Mouse (Mus musculus) lung, postnatal 25 days (tissue): ENCODE results near the gene Tnk1.

Experiments used
- DNase-seq: peaks from one replicate; pipeline ENCODE4 v3.0.0; 2022; ENCODE audit warnings: low spot score

Gene Tnk1

DNA sequence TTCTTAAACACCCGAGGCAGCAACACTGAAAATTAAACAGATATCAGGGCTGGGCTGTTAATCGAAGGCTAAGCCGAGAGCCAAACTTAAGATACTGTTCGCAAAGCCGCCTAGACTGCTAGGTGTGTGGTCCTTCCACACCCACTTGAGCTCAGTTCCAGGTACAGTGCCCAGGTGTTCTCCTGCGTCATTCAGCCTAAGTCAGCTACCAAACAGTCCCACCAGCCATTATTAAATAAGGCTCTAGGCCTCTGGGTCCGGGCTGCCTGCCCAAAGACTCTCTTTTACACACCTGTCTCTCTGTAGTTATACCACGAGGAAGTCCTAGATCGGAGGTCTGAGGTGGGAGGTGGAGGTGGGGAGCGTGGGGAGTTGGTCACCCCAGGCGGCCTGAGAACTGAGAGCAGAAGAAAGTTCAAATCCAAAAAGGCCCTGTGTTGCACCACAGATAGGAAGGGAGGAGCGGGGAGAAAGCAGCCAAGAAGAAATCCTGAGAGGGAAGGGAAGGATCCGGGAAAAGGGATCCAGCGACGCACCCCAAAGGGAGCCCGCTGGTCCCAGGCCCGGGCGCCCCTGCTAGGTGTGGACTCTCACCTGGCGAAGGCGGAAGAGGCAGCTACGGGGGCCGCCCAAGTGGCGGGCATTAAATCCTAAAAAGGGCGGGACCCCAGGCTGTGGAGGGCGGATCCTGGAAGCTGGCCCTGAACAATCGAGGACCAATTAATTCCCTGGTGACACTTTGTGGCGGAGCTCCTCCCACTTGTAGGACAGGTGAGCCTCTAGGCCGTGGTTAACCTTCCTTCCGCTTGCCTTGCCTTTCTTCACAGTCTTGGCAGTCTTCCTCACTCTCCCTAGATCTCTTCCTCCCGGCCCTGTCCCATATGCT, at the start of gene Tnk1:
Gene Tnk1, minus strand, starts transcription at position 618 of the 886 bp plus-strand sequence.
- DNase-seq, result peak; percentile 73

DNA sequence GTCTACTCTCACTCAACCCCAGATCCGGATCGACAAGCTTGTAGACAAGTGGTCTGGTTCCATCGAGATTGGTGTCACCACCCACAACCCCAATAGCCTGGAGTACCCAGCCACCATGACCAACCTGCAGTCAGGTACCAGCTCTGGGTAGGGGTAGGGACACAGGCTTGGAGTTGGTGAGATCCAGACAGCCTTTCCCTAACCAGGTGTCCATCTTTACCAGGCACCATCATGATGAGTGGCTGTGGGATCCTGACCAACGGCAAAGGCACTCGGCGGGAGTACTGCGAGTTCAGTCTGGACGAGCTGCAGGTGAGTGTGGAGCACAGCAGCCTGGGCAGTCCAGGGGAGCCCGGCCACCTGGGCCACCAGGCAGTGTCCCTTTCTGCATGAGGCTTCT, 45.8 kb upstream of the Tnk1 start:
- DNase-seq, result no peak

DNA sequence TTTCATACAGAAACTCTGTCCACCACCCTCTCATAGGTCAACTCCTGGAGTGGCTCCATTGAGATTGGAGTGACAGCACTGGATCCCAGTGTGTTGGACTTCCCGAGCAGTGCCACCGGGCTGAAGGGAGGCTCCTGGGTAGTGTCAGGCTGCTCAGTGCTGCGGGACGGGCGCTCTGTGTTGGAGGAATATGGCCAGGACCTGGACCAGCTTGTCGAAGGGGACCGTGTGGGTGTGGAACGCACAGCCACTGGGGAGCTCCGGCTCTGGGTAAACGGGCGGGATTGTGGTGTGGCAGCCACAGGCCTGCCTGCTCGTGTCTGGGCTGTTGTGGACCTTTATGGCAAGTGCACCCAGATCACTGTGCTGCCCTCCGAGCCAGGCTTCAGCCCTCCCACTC, 44.4 kb upstream of the Tnk1 start:
- no peak for DNase-seq

DNA sequence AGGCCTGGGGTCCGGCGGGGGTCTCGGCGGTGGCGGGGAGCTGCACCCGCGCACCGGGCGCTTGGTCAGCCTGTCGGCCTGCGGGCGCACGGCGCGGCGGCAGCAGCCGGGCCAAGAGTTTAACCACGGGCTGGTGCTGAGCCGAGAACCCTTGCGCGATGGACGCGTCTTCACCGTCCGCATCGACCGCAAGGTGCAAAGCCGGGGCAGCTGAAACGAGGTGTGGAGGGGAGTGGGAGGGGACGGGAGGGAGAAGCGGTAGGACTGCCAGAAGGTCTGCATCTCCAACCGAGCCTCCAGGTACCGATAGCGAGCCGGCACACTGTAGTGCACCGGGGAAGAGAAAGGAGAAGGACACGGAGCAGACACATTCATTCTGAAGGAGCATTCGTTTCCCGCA, 43.5 kb upstream of the Tnk1 start:
- no peak for DNase-seq

DNA sequence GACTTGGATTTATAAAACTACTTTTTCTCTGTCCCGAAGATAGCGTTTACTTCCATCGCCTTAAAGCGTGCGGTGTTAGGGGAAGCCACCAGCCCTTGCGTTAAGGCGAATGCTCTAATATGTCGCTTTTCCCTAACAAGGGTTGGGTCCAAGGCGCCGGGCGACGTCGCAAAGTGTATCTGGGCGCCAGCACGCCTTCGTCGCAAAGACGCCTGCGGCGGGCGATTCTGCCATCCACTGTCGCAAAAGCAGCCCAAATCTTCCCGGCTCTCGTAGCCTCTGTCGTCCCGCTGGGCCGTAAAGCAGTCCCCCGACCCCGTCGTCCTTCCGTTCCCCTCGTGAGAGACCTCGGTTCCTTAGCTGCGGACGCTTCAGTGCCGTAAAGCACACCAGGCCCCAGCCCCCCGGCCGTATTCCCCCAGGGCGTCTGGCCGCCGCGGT, 42.9 kb upstream of the Tnk1 start:
- peak; percentile 97 for DNase-seq

DNA sequence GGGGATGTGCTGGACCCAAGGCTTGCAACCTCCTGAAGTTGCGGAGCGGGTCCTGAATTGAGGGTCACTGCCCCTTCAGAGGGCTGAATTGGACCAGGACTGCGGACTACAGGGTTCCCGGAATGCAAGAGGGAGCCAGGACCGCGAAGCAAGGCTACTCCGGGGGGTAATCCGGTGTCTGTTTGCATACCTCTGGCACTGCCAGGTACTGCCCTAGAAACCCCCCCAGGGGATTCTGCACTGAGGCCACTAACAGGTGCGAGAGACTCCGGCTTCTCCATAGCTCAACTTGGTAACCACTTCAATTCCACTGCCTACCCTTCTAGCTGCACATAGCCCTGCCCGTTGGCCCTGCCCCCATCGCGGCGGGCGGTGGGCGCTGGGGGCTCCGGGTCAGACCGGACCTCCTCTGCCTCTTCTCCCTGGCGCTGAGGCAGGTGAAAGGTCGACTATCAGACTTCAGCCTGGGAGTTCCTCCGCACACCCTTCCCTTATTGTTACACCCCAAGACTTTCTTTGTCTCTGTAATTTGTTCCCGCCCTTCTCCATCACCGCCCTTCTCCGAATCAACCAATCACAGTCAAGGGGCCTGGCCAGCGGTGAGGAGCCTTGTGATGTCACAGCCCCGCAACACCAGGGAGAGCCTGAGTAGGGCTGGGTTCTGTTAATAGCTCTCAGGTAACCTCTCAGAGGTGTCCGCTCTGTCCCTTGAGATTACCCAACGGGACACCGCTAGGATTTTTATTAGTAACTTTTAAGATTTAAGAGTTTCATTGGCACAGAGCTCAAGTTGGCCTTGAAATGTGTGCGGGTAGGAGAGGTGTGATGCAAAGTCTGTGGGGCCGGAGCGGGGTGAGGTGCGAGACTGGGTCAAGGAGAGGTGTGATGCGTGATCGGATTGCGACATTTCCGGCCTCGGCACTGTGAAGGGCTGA, 42.2 kb upstream of the Tnk1 start, which contains the start of the genes 2810408A11Rik and Neurl4:
Gene 2810408A11Rik, minus strand, starts transcription at position 517 of the 935 bp plus-strand sequence.
Gene Neurl4, plus strand, starts transcription at position 602 of the 935 bp plus-strand sequence.
- DNase-seq, result peak; percentile 96

DNA sequence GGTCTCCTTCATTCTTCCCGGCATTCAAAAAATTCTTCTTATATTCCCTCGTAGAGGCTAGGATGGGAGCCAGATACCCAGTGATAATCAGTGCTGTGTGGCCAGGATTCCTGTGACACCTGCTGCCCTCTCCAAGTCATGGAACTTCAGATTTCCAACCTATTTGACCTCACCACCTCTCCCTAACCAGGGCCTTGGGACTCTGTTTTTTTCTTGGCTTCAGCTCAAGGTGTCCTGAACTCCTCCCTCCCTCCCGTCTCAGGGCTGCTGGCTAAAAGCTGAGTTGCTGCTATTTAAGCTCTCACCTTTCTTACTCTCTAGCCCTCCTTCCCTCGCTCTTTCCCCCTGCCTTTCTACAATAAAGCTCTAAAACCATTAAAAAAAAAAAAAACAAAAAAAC, 41.3 kb upstream of the Tnk1 start:
- no peak for DNase-seq

DNA sequence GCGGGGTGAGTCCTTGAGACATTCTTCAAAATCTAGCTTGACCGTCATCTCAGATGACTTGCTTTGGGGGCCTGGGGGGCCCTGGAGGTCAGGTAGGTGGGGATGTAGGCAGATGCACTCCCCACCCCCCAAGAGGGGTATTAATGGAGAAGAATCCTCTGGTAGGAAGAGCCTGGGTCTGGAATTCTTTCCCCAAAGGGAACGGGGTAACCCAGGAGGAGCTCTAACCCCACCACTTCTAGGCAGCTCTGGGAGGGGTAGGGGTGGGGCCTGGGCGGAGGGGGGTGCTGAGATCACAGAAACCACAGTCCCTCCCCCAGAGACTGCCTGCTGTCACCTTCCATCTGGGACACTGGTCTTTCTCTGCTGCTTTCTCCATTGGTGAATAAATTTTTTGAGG, 36.8 kb upstream of the Tnk1 start, which contains the start of gene Acap1:
Gene Acap1, minus strand, starts transcription at position 249 of the 400 bp plus-strand sequence.
- no peak for DNase-seq

DNA sequence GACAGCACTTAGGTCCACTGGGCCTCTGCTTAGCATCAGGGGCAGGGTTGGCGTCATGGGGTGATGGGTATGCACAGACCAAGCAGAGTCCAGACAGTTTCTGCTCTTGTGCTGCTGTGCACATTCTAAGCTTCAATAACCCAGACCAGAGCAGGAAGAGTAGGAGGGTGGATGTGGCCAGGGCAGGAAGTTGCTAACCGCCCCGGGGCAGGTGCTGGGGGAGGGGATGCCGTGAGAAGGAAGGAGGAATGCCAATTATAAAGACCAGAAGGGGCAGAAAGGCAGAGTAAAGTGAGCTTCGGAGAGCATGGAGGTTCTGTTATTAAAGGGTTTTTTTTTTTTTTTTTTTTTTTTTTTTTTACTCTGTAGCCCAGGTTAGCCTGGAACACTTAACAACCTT, 36.1 kb upstream of the Tnk1 start:
- DNase-seq, result peak; percentile 53

DNA sequence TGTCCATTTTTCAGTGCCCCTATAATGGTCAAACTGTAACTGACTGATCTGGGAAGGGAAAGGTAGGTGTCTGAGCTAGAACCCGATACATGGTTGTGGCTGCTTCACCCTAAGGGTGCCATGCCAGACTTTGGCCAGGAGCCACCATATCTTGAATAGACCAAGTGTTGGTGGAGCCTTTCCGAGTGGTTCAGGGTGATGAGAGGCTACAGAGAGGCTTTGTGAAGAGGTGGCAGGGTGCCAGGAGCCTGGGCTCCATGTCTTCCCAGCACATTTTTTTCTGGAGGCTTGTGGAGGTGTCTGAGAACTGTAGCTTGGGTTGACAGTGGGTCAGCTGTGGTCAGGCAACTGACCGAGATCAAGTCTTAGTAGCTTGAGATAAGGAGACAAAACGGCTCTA, 33.0 kb upstream of the Tnk1 start:
- DNase-seq, result no peak

DNA sequence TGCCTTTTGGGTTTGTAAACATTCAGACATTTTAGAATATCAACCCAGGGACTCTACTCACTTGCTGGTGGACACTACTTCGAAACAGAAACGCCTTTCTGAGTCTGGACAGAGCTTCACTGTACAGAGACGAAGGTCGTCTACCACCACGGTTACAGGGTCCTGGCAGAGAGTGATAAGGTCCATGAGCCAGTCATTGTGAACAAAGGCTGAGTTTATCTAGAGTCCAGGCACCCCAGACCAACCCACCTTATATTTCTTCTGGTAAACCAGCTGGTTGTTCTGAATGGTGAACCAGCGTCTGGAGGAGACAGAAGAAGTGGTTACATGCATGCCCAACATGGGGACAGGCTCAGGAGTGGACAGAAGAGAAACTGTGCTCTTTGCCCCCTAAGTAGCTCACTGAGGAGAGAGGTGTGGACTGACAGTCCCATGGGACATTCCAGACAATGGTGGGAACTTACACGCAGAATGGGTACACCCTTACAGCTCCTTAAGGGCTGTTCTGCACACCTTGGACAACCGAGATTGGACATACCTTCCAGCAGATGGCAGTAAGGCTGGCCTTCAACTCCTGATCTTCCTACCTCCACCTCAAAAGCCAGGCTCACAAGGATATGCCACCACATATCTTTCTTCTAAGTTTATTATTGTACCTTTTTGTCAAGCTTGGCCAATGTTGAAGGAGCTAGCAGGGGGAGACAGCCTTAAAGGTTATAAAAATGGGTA, 28.5 kb upstream of the Tnk1 start:
- peak; percentile 53 for DNase-seq

DNA sequence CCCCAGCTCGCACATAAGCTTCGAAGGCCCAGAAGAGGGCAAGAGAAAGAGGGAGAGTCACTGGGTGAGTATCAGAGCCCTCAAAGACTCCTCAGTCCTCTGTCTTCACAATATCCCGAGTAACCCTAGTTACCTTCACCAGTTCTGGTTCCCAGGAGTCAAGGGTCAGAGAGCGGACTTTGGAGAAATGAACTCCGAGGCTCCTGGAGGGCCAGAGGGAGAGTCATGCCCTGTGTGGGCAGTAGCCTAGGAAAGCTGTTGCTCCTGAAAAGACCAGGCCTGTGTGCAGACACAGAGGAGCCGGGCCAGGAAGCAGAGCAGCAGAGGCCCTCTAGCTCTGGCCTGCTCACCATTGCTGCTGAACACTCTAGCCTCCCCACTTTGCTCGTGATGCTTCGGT, 26.1 kb upstream of the Tnk1 start:
- DNase-seq, result no peak

DNA sequence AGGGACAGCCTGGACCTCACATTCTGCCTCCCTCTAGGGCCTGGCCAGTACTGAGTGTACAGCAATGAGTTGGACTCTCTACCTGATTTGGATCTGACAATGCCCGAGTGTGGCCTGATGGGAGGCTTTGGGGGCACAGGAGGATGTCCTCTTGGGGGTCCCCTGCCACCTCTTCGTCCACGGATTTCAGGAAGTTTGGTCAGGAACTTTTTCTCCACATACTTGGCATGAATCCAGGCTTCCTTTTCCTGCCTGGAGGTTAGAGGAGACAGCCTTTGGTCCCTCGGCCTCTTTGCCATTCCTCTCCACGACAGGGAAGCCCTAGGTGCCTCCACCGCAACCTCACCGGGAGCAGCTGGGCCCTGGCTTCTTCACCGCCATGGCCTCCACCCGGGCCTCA, 25.7 kb upstream of the Tnk1 start:
- DNase-seq, result no peak

DNA sequence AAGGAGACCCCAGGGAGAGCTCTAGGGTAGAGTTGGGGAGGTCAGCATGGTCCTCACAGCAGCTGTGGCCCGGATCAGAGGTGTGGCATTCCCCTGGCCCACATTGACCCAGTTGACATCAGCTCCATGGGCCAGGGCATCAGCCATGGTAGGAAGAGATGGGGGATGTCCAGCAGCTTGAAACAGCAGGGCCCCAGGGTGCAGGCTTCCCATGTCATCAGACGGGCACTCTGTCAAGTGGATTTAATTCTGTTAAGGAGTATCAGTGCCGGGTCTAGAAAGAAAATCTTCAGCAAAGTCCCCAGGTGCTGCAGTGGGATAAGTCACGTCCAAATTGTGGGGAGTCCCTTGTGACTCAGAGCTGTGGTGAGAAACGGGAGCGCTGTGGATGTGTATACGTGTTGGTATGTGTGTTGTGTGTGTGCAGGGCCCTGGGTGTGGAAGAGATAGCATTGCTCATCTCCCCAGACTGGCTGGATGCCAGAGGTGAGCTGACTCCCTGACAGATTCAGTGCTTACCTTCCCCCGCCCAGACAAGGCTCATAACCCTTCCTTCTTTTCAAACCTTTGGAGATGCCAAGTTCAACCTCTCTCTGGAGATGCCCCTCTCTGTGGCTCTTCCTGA, 25.1 kb upstream of the Tnk1 start:
- no peak for DNase-seq

DNA sequence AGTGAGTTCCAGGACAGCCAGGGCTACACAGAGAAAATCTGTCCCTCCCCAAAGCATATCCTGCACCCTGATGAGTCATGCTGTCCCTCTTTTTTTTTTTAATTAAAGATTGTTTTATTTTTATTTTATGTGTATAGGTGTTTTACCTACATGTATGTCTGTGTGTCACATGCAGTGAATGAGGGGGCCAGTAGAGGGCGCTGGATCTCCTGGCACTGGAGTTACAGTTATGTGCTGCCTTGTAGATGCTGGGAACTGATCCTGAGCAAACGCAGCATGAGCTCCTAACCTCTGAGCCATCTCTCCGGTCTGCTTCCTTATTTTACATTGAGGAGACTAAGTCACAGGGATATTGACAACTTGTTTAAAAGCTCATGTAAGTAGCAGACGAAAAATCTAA, 24.5 kb upstream of the Tnk1 start:
- DNase-seq, result no peak

DNA sequence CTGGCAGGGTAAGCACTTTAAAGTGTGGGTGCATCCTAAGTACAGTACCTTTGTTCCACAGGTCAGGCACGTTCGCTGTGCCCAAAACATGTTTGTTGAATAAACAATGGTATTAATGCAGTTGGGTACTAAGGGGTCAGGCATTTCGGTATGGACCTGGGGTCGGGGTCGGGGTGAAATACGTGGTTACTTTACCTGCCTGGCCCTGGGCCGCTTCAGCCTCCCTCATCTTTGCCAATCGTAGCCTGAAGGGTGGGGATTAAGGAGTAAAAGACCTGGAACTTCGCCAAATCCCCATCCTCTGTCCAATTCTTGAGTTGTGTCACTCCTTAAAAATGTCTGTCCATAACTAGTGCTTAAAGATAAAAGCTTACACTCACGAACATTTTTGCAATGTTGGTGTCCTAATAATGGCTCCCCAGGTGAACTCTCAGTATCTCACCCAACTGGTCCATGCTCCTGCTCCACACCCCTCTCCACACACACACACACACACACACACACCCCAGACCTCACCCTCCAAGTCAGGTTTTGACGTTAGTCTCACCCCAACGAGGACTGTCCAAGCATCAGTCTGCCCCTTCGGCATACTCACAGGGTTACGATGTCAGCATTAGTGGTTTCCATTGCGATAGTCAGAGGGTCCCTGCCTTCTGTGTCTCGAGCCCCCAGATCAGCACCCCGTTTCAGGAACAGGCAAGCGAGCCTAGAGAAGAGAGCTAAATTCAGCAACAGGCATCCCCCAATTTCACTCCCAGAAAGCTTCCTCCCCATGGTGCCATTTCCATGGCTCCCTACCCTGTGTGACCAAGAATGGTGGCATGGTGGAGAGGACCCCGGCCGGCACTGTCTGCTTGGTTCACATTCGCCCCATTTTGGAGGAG, 23.5 kb upstream of the Tnk1 start:
- no peak for DNase-seq

DNA sequence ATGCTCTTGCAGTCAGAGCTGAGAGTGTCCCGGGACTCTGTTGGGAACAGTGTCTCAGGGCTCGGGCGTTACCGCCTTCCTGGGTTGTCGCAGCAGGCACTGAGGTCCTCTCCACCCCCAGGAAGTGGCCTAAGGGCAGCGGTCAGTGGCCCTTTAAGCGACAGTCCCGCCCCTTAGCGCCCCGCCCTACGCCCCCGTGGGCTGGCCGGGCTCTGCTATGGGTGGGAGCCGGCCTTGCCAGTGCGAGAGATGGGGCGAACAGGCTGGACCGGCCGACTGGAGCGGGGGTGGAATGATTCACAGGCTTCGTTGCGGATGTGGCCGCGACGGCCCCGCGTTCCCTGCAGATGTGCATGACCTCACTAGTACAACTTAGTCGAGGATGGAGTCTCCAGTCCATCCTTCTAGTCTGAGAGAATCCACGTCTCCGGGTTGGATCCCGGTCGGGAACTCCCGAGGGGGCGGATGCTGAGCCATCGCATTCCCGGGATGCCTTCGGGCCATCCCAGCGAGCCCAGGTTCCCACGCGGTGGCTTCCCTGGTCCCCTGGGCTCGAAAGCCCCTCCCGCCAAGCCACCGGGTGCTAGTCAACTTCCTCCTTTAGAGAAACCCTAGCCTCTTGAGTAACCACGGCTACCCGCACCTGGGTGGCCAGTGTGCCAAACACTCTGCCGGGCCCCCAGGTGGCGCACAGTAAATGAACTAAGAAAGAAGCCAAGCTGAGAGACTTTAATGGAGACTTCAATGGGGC, 22.5 kb upstream of the Tnk1 start, which contains the start of gene Kctd11:
Gene Kctd11, minus strand, starts transcription at position 554 of the 751 bp plus-strand sequence.
- peak; percentile 96 for DNase-seq

DNA sequence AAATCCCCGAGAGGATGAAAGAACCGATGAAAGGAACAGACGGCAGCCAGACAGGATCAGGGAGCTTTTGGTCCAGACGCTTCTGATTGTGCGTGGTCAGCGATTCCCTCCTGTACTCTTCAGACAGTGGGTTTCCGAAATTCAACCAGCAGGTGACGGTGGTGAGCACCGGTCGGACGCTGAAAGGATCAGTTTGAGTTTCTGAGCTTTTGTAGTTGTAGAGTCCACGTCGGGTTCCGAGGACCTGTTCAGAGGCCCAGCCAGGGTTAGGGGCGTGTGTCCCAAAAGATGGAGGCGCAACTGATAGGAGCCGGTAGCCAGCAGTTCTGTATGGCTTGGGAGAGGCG, 21.9 kb upstream of the Tnk1 start:
- DNase-seq, result peak; percentile 83

DNA sequence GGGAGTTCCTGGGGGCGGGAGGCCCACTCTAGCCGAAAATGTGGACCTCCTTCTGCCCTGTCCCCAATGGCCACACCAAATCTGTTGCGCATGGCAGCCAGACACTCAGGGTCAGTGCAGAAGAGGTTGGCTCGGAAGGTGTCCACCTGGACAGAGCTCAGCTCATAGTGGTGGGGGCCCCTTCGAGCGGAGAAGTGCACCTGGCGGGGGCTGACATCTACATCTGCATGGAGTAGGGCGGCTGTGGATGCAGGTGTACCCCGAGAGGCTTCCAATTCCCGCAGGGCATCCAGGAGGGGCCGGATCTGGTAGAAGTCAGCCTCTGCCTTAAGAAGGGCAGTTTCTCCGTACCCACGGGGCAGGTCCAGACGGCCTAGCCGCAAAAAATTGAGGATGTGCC, 21.2 kb upstream of the Tnk1 start:
- no peak for DNase-seq

DNA sequence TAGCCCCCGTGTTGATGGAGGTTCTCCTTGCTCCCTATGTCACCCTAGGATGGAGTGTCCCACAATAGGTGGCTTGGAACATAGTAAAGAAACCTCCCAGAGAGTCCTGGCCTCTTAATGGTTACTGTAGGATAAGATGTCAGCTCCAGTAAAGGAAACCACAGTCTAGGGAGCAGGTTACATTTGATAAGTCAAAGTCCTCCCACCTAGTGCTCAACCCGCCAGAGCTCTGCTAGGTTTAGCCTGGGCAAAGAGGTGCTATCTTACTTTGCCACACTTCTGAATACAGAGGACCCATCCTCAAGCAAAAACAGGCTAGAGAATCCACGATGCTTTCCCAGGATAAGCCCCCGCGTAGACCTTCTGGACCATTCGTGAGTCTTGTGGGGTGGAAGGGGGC, 20.4 kb upstream of the Tnk1 start:
- DNase-seq, result no peak
